Mouse (Mus musculus) olfactory bulb, adult 2 months (tissue): Measurements from ENCODE around the gene Dnajc16.

Experiments used
- CTCF ChIP-seq: fragments of 200-500 bp; IDR thresholded peaks from 2 replicates; pipeline ENCODE4 v1.5.1; 2012; ENCODE audit warnings: low read depth, mild to moderate bottlenecking, low read length, moderate library complexity; ENCODE audit not compliant: insufficient read depth
- POLR2A ChIP-seq: fragments of 200-500 bp; IDR thresholded peaks from 2 replicates; pipeline ENCODE4 v1.6.1; 2012; ENCODE audit warnings: mild to moderate bottlenecking, low read depth, low read length, moderate library complexity; ENCODE audit not compliant: insufficient read depth

DNA sequence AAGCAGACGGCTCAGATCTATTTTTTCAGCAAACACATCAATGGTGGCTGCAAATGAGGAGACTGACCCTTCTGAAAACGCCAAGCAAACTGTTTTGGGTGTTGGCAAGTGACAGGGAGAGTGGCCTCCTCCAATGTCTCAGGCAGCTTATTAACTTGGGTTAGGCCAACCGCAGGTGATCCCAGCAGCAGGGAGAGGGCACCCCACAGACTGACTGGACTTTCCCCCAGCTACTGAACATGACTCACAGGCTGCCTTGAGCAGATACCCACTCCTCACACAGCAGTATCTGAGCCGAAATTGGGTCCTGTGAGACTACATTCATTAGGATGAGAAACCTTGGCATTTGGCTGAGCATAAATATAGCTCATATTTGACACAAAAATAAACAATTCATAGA, 29.8 kb downstream of the Dnajc16 start:
- no peak for TF ChIP-seq POLR2A
- no peak for TF ChIP-seq CTCF
